Mouse (Mus musculus) midbrain, embryonic 10.5 days (tissue): ENCODE results near the gene Myd88. TPM values are rescaled to one million over a fixed set of nuclear protein-coding genes. Genes with fewer than 3 reads are reported as not detected.
A peak's percentile ranks its signal among the peaks of the same experiment; 100 is the strongest.

ENCODE experiments used
- DNase-seq: peaks from one replicate; pipeline ENCODE4 v3.0.0-alpha.2; 2017; ENCODE audit warnings: low spot score
- H3K27ac ChIP-seq: fragments of 300-500 bp; sonication (generic); replicated peaks from 2 replicates; pipeline ENCODE4 v1.5.1; 2016; ENCODE audit warnings: mild to moderate bottlenecking
- H3K27me3 ChIP-seq: fragments of 300-500 bp; sonication (generic); 2 replicates; pipeline ENCODE4 v1.6.1; 2016; ENCODE audit warnings: low read depth, mild to moderate bottlenecking; ENCODE audit not compliant: poor library complexity, severe bottlenecking
- H3K36me3 ChIP-seq: fragments of 300-500 bp; sonication (generic); 2 replicates; pipeline ENCODE4 v1.6.1; 2016; ENCODE audit warnings: mild to moderate bottlenecking, moderate library complexity
- H3K4me1 ChIP-seq: fragments of 300-500 bp; sonication (generic); 2 replicates; pipeline ENCODE4 v1.6.1; 2016
- H3K4me3 ChIP-seq: fragments of 300-500 bp; sonication (generic); 2 replicates; pipeline ENCODE4 v1.5.1; 2016; ENCODE audit warnings: mild to moderate bottlenecking, moderate library complexity
- H3K9me3 ChIP-seq: fragments of 300-500 bp; sonication (generic); replicated peaks from 2 replicates; pipeline ENCODE4 v1.6.1; 2016; ENCODE audit warnings: mild to moderate bottlenecking
- WGBS: fragments of 180-500 bp; shearing (Covaris S2); methylation state at CpG from one replicate; pipeline ENCODE4 v1.1.7; 2016; 5-methylcytosine and 5-hydroxymethylcytosine counted together
- polyA plus RNA-seq: library from polyadenylated mRNA; unstranded; fragments of >200 nt; fragmentation: Nextera tagmentation; extraction: Ambion mirVana; gene quantifications from 2 replicates; pipeline ENCODE4 v1.2.1, GENCODE M21; 2016

Gene Myd88
- polyA plus RNA-seq, 1 experiment from 2014 or later = 8.2 TPM

DNA sequence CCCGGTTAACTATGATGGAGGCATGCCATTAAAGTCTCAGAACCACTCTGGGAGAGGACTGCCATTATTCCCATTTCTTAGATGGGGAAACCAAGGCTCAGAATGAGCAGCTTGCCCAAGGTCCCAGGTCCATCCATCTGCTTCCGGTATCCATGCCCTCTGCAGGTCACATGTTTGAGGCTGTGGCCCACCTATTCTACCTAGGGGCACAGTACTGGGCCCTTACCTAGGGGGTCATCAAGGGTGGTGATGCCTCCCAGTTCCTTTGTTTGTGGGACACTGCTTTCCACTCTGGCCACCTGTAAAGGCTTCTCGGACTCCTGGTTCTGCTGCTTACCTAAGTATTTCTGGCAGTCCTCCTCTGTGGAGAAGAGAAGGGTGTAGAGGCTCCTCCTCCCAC lies 2.9 kb downstream of the Myd88 start:
- 89% methylated on average over 3 of the region's 3 CpGs for WGBS
- Histone ChIP-seq H3K36me3 (peaks cover 8% of the 10 kb centered on the region), H3K4me3 (no peak overlapping the region), H3K27me3 (peaks cover 27% of the 10 kb centered on the region), H3K4me1 (peaks cover 34% of the 10 kb centered on the region), H3K27ac (no peak overlapping the region), H3K9me3 (no peaks in the 10 kb centered on the region)
- DNase-seq = no peak

DNA sequence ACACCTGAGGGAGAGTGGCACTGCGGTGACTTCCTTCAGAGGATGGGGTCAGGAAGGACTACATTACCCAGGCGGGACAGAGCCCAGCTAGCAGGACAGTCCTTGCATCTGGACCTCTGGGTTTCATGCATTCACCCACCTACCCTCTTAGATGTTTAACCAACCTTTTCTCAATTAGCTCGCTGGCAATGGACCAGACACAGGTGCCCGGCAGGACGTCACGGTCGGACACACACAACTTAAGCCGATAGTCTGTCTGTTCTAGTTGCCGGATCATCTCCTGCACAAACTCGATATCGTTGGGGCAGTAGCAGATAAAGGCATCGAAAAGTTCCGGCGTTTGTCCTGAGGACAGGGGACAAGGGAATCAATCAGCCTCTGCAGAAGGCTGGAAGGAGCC lies 3.4 kb downstream of the Myd88 start:
- Histone ChIP-seq H3K36me3 (peaks cover 3% of the 10 kb centered on the region; the same call in 1 of the 2 replicates), H3K27ac (no peak overlapping the region), H3K4me3 (no peak overlapping the region), H3K4me1 (peaks cover 30% of the 10 kb centered on the region), H3K9me3 (no peaks in the 10 kb centered on the region), H3K27me3 (peaks cover 27% of the 10 kb centered on the region)
- no peak for DNase-seq
- WGBS = 92% methylated on average over 14 of the region's 14 CpGs

DNA sequence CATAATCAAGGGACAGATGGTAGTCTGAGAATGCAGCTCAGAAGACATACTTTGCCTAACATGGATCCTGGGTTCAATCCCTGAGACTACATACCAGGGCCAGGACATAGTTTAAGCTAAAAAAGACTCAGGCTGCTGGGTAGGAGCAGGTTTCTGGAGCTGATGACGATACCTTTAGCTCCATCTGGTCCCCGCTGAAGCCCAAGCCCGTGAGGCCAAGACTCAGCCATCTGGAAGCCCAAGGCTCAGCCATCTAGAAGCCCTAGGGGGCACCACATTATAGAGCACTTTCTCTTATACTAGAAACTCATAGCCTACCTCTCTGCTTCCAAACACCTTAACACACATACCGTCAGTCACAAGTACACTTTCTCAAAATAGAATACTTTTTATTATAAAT lies 5.6 kb downstream of the Myd88 start:
- H3K27ac ChIP-seq = no peak overlapping the region
- peaks cover 27% of the 10 kb centered on the region for H3K27me3 ChIP-seq
- no peak for DNase-seq
- no peaks in the 10 kb centered on the region for H3K36me3 ChIP-seq
- H3K4me3 ChIP-seq = no peak overlapping the region
- H3K4me1 ChIP-seq = peaks cover 14% of the 10 kb centered on the region
- no peaks in the 10 kb centered on the region for H3K9me3 ChIP-seq
- 85% methylated on average over 4 of the region's 4 CpGs for WGBS

DNA sequence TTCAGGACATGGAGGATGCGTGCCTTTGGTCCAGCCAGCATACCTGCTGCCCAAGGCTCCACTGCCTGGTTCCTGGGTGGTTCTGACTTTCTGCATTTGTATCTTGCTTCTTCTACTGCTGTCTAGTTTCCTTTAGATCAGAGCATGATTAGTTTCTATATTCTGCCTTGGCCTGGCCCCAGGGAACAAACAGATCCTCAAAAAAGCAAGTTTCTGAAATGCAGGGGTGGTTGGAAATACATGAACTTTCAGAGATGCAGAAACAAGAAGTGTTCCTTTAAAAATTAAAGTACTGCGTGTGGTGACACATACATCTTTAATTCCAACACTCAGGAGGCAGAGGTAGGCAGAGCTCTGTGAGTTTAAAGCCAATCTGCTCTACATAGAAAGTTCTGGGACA lies 6.4 kb downstream of the Myd88 start:
- H3K27me3 ChIP-seq = peaks cover 23% of the 10 kb centered on the region
- no peak for DNase-seq
- no peaks in the 10 kb centered on the region for H3K9me3 ChIP-seq
- H3K4me1 ChIP-seq = peaks cover 7% of the 10 kb centered on the region
- H3K36me3 ChIP-seq = no peaks in the 10 kb centered on the region
- 87% methylated on average over 2 of the region's 2 CpGs for WGBS
- H3K4me3 ChIP-seq = no peak overlapping the region
- H3K27ac ChIP-seq = no peak overlapping the region

DNA sequence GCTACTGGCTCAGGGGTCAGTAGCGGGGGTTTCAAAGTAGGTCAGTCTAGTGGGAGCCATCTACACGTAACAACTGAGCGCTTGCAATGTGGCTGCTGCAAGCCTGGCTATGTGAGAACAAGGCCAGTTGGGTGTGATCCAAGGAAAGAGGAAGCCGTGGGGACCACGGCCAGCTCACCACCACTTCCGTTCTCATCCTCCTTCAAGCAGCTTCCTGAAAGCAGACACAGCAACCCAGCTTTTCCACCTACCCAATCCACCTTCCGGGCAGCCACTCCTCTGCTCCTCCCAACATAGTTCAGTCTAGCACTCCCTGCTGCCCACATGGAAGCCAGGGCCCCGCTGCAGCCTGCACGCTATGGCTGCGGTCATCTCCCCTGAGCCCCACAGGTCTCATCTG lies 6.9 kb downstream of the Myd88 start:
- no peak overlapping the region for H3K27ac ChIP-seq
- peaks cover 18% of the 10 kb centered on the region for H3K27me3 ChIP-seq
- no peaks in the 10 kb centered on the region for H3K36me3 ChIP-seq
- H3K4me1 ChIP-seq = peaks cover 2% of the 10 kb centered on the region
- DNase-seq = no peak
- H3K9me3 ChIP-seq = no peaks in the 10 kb centered on the region
- 72% methylated on average over 10 of the region's 10 CpGs for WGBS
- no peak overlapping the region for H3K4me3 ChIP-seq

DNA sequence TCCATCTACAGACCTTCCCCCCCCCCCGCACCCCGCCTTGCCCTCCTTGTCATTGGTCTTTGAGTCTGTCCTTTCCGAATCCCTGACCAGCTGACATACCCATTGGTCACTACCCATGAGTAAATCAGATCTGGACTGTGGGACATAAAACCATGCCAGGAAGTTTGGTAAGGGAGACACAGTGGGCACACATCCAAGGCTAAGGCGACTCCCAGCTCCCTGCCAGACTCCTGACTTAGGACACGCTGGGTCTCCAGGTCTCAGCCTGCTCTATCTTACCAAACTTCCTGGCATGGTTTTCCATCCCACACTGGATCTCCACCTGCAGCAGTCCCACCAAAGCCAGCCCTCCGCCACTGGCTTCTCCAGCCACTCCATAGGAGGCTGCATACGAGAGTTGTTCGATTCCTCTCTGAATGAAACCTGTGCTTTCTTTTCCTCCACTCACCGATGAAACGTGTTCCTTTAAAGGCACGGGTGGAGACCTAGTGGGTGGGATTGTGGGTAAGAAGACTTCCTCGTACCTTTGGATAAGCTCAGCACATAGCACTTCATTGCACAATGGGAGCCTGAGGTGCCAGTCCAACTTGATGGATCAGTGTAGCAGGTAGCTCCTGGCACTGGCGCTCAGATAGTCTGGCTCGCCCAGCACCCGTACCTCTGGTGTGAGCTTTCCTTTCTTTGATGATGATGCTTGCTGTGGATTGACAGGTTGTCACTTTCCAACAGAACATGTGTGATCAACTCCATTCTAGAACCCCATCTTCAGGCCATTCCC lies 10.8 kb downstream of the Myd88 start:
- 93% methylated on average over 15 of the region's 15 CpGs for WGBS
- no peak overlapping the region for H3K27ac ChIP-seq
- H3K4me1 ChIP-seq = no peaks in the 10 kb centered on the region
- H3K9me3 ChIP-seq = no peaks in the 10 kb centered on the region
- no peaks in the 10 kb centered on the region for H3K27me3 ChIP-seq
- no peak overlapping the region for H3K4me3 ChIP-seq
- no peaks in the 10 kb centered on the region for H3K36me3 ChIP-seq
- DNase-seq = no peak

DNA sequence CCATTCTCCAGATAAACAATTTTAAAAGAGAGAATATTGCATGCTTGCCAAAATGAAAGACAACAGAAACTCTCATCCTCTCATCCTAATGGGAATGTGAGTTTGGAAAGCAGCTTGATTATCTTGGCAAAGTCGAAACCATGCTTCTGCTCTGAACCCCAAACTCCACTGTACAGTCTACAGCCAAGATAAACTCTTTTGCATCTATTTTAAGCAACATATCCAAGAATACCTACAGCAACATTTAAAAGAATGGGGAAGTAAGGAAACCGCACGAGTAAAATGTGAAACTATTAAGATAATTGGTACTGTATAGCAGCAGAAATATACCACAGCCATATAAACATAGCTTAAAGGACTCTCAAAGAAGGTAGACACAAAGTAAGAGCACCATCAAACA lies 12.7 kb downstream of the Myd88 start:
- H3K27ac ChIP-seq = no peak overlapping the region
- H3K4me1 ChIP-seq = peaks cover 5% of the 10 kb centered on the region
- no peak for DNase-seq
- no peak overlapping the region for H3K4me3 ChIP-seq
- no peaks in the 10 kb centered on the region for H3K27me3 ChIP-seq
- H3K36me3 ChIP-seq = no peaks in the 10 kb centered on the region
- 87% methylated on average over 3 of the region's 3 CpGs for WGBS
- H3K9me3 ChIP-seq = no peaks in the 10 kb centered on the region

DNA sequence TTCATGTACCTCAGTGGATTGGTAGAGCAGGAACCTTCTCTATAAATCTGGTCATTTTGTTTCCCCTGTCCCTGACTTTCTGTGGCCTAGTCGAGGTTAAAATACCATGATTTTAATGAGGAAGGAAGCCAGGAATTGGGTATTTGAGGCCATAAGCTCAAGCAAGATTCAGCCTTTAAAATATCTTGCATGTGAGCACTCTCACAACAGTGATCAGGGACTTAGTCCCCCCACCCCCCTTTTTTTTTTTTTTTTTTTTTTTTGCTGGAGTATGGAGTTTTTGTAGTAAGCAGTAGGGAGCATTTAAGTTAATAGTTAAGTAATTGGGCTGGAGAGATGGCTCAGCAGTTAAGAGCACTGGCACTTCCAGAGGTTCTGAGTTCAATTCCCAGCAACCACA lies 17.1 kb downstream of the Myd88 start:
- WGBS = 86% methylated on average over 1 of the region's 1 CpGs
- no peak for DNase-seq
- Histone ChIP-seq H3K4me1 (peaks cover 28% of the 10 kb centered on the region), H3K9me3 (no peaks in the 10 kb centered on the region), H3K4me3 (no peak overlapping the region), H3K27me3 (no peaks in the 10 kb centered on the region), H3K27ac (no peak overlapping the region), H3K36me3 (no peaks in the 10 kb centered on the region)

DNA sequence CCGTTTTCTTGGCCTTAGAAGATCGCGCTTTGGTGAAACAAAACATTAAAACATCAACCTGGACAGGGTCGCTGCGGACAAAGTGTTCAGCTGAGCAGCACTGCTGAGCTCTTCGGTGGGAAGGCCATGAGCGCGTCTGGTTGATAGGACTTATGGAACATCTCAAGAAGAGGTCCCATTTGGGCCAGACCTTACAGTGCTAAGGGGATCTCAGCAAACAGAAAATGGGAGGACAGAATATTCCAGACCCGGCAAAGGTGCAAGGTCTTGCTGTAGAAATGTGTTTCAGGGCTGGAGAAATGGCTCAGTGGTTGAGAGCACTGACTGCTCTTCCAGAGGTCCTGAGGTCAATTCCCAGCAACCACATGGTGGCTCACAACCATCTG lies 18.0 kb downstream of the Myd88 start:
- Histone ChIP-seq H3K36me3 (peaks cover 1% of the 10 kb centered on the region), H3K27me3 (no peaks in the 10 kb centered on the region), H3K4me1 (peaks cover 28% of the 10 kb centered on the region), H3K9me3 (no peaks in the 10 kb centered on the region), H3K27ac (peak overlapping the region; percentile 98), H3K4me3 (peak overlapping the region; percentile 96)
- WGBS = 10% methylated on average over 9 of the region's 9 CpGs
- DNase-seq = no peak

DNA sequence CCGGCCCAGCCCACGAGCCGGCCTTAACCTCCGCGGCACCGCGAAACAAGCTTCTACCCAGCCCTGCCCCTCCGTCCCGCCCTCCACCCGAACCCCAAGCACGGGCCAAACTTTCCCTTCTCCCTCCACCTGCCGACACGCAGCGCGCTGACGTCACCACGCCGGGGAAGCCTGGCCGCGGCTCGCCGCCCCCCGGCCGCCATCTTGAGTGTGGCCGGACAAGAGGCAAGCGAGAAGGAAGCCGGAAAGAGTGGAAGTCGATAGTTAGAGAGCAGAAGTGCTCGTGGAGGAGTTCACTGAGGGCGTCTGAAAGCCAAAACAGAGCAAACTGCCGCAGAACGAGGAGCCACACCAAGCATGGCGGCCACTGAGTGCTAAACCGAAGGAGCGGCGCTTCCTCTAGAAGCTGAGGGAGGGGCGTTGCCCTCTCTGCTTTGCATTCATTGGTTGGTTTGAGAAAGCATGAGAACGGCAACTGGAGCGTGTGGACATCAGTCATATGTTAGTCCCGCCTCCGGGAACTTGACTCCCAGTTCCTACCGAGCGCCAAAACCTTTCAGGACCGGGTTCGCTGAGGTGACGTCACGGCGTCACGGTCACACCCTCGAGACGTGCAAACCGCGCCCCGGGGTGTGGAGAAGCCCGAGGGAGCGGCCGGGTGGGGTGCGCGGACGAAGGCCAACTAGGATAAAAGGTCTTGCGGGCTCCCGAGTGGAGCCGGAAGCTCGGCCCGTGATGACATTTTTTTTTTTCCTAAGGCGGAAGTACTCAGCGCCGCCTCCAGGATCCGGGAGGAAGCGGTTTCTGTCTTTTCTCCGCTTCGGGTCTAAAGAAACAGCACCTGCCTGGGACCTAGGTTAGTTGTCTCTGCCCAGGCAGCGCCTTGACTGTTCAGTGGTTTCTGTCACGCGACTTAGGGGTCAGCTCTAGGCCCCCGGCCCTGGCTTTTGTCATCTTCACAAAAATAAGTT lies 18.6 kb downstream of the Myd88 start, which contains the start of gene Oxsr1:
Gene Oxsr1 (minus strand): TSS at position 139 of the 971 bp plus-strand sequence.
- Histone ChIP-seq H3K27ac (peak within 1 kb of the TSS; percentile 98), H3K9me3 (no peaks in the 10 kb centered on the region), H3K4me3 (peak within 1 kb of the TSS; percentile 96), H3K27me3 (no peaks in the 10 kb centered on the region), H3K36me3 (peaks cover 4% of the 10 kb centered on the region), H3K4me1 (peaks cover 28% of the 10 kb centered on the region)
- under 1% methylated on average over 76 of the region's 76 CpGs for WGBS
- DNase-seq = peak; percentile 96

DNA sequence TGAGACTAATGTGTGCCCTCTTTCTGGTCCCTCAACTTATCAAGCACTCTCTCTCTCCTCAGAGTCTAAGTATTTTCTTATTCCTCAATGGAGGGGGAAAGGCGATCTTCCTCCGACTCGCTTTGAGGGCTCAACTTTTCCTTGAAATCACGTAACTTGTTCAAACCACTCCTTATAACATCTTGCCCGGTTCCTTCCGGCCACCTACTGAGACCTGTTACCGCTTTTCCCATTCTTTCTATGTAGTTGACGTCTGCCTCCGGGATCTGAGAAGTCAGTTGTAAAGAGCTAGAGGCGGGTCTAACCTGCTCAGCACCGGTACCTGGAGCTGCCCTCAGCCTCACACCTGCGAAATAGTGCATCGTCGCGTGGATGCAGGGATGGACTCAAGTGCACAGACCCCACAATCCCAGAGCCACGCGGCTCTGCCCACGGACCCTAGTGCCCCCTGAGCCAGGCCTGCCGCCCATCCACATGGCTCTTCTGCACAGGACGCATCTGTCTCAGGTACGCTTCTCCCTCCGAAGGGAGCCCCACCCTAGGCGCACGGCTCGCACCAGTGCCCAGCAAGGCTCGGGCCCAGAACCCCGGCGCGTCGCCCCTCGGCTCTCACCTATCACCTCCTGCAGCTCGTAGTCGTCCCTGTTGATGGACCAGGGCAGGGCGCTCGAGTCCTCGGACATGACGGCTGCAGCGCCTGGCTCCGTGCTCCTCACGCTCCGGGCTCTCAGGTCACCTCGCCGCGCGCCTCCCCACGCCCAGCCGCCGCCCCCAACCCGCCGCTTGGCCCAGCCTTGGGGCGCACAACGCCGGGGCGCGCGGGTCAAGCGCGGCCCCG lies 19.6 kb downstream of the Myd88 start:
- WGBS = under 1% methylated on average over 59 of the region's 59 CpGs

DNA sequence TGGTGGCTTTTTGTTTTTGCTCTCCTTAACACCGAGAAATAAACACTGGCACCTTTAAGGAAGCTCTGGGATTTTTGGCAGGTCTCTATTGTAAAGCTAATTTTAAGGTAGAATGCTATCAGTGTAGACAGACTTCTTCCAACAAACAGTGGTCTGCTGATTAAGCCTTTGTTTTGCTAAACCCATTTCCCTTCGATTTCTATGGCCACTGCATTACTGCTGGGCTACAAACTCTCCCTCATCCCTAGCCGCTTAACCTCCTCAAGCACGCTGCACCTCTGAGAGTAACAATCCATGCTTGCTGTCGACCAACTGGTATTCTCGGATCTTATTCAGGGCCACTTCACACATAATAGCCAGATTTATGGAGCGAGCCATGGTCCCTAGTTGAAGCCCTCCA lies 20.3 kb downstream of the Myd88 start:
- Histone ChIP-seq H3K36me3 (peaks cover 4% of the 10 kb centered on the region), H3K9me3 (no peaks in the 10 kb centered on the region), H3K27ac (peak overlapping the region; percentile 98; the same call in 1 of the 2 replicates), H3K4me1 (peaks cover 28% of the 10 kb centered on the region), H3K27me3 (no peaks in the 10 kb centered on the region), H3K4me3 (peak overlapping the region; percentile 96)
- peak; percentile 21 for DNase-seq
- WGBS = 15% methylated on average over 7 of the region's 7 CpGs

More for the DNA sequence above, 19.6 kb downstream of the Myd88 start:
- no peaks in the 10 kb centered on the region for H3K27me3 ChIP-seq
- peak overlapping the region; percentile 98 for H3K27ac ChIP-seq
- H3K4me1 ChIP-seq = peaks cover 28% of the 10 kb centered on the region
- H3K4me3 ChIP-seq = peak overlapping the region; percentile 96
- H3K36me3 ChIP-seq = peaks cover 4% of the 10 kb centered on the region
- no peak for DNase-seq
- no peaks in the 10 kb centered on the region for H3K9me3 ChIP-seq
